Mouse (Mus musculus): ENCODE results near the gene Rnaseh2b. TPM values are rescaled to one million over a fixed set of nuclear protein-coding genes. Genes with fewer than 3 reads are reported as not detected.

Rnaseh2b gene
- 73.6 and 74.7 TPM in 2 replicates for polyA plus RNA-seq (2016; fragmentation: Nextera tagmentation; extraction: Ambion mirVana)

DNA sequence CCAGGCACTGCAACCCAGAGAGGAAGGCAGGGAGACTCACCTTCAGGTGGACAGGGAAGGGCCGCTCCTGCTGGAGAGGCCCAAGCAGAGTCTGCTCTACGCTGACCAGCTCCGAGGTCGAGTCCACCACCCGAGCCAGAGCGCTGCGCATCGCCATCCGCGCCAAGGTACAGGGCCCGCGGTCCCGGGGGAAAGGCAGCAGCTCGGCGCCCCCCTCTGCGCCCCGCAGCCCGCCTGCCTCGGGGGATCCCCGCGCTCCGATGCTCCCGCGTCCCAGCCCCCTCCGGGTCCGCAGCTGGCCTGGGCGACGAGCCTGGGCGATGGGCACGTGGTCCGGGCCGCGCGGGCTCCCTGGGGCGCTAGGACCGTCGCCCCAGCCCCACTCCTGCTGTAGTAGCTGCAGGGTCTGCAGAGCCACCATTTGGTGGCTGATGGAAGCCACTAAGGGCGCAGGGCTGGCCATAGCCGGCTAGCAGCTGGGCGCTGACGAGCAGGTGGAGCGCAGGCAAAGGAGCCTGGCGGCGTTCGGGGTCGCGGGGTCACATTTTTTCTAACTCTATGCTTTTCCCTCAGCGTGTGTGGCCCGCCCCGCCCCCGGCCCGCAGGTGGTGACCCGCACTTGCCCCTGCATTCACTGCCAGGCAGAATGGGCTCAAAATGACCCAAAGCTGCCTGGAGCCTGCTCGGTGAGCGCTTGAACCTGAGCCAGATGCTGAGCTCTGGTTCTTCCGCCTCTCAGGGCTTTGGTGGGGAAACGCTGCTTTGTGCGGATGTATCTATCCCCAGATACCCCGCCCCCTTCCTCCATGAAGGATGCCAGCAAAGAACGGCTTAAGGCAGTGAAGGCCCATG is at the start of gene Rnaseh2b, which contains the start of gene Dleu7:
Rnaseh2b (plus strand) TSS at position 102 of the 852 bp plus-strand sequence.
Dleu7 (minus strand) TSS at position 560 of the 852 bp plus-strand sequence.
- no peak for ATAC-seq
- Histone ChIP-seq H3K4me1 (peaks cover 10% of the 10 kb centered on the region), H3K9me3 (replicated peaks) (no peaks in the 10 kb centered on the region), H3K27me3 (replicated peaks) (peaks cover 27% of the 10 kb centered on the region), H3K36me3 (no peaks in the 10 kb centered on the region), H3K27ac (no peak within 1 kb of the TSS), H3K4me3 (peak within 1 kb of the TSS; percentile 47), H3K4me2 (peak within 1 kb of the TSS; percentile 72), H3K9ac (peak within 1 kb of the TSS; percentile 49; the same call in 1 of the 2 replicates)
- 2% methylated on average over 60 of the region's 60 CpGs for whole genome bisulfite sequencing (ENCODE audit: insufficient replicate concordance)

DNA sequence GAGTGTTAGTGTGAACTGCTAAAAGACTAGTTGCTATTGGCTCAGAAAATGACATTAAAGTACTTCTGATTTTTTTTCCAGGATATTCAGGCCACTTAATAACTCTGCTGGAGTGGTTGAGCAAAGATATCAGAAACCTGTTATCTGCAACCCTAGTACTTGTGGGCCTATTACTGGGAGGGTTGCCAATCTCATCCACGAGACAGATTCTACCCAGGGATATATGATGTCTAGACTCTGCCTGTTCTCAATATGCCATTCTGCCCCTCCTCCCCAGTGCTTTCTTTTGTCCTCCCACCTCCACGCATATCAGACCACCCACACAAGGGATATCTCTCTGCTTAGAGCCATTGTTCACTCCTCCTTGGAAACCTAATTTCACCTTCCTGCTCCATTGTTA is 48.9 kb upstream of the Rnaseh2b start:
- Histone ChIP-seq H3K4me1 (no peaks in the 10 kb centered on the region), H3K4me2 (no peak overlapping the region), H3K27ac (no peak overlapping the region), H3K9ac (no peak overlapping the region), H3K27me3 (replicated peaks) (no peaks in the 10 kb centered on the region), H3K36me3 (no peaks in the 10 kb centered on the region), H3K4me3 (no peak overlapping the region), H3K9me3 (replicated peaks) (no peaks in the 10 kb centered on the region)
- ATAC-seq = no peak
- 56% methylated on average over 2 of the region's 2 CpGs for WGBS (ENCODE audit: insufficient replicate concordance)

DNA sequence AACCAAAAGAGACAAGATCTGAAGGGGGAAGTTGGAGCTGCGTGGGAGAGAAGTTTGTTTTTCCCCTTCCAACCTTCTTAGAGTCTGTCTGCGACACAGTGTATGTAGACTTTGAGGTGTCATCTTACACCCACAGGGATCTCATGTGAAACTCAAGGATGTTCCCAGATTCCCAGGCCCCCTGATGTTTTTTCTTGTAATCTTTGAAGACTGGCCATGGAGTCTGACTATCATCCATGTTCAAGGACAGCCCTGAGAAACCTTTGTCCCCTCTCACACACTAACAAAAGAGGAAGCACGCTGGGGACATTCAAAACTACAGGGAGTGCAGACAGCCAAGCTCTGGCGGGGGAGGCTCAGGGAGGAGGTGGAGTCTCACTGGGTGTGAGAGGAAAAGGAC is 46.8 kb upstream of the Rnaseh2b start:
- no peaks in the 10 kb centered on the region for H3K4me1 ChIP-seq
- H3K9me3 ChIP-seq (replicated peaks) = no peaks in the 10 kb centered on the region
- no peak for ATAC-seq
- H3K4me2 ChIP-seq = no peak overlapping the region
- no peak overlapping the region for H3K4me3 ChIP-seq
- 14% methylated on average over 4 of the region's 4 CpGs for WGBS (ENCODE audit: insufficient replicate concordance)
- no peaks in the 10 kb centered on the region for H3K36me3 ChIP-seq
- H3K9ac ChIP-seq = no peak overlapping the region
- H3K27ac ChIP-seq = no peak overlapping the region
- no peaks in the 10 kb centered on the region for H3K27me3 ChIP-seq (replicated peaks)

DNA sequence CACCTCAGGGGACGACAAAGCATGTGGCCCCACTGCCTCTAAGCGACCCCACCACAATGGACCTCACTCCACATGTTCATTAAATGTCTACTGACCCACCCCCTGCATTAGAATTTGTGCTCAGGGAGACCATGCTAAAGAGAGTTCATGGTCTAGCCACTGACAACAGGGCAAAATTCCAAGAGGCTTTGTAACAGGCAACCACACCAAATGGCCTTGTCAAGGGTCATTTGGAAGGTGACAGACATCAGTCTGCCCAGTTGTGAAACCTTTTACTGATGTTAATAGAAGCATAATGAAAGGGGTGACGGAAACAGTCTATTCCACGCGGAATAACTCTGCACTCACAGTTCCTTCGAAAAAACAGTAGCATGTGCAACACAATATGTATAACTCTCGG is 44.0 kb upstream of the Rnaseh2b start:
- no peak overlapping the region for H3K9ac ChIP-seq
- no peak overlapping the region for H3K27ac ChIP-seq
- H3K27me3 ChIP-seq (replicated peaks) = no peaks in the 10 kb centered on the region
- 74% methylated on average over 7 of the region's 7 CpGs for WGBS (ENCODE audit: insufficient replicate concordance)
- ATAC-seq = no peak
- no peaks in the 10 kb centered on the region for H3K4me1 ChIP-seq
- no peak overlapping the region for H3K4me3 ChIP-seq
- no peaks in the 10 kb centered on the region for H3K36me3 ChIP-seq
- H3K9me3 ChIP-seq (replicated peaks) = no peaks in the 10 kb centered on the region
- no peak overlapping the region for H3K4me2 ChIP-seq

- ATAC-seq = no peak
- Histone ChIP-seq H3K9me3 (replicated peaks) (no peaks in the 10 kb centered on the region), H3K4me1 (no peaks in the 10 kb centered on the region), H3K27ac (no peak overlapping the region), H3K27me3 (replicated peaks) (no peaks in the 10 kb centered on the region), H3K9ac (no peak overlapping the region), H3K36me3 (no peaks in the 10 kb centered on the region), H3K4me3 (no peak overlapping the region), H3K4me2 (no peak overlapping the region)
- 72% methylated on average over 10 of the region's 10 CpGs for WGBS (ENCODE audit: insufficient replicate concordance)
These were observed 43.6 kb upstream of the Rnaseh2b start for GRCm38 (mm10) chr14:62248796-62249195.

DNA sequence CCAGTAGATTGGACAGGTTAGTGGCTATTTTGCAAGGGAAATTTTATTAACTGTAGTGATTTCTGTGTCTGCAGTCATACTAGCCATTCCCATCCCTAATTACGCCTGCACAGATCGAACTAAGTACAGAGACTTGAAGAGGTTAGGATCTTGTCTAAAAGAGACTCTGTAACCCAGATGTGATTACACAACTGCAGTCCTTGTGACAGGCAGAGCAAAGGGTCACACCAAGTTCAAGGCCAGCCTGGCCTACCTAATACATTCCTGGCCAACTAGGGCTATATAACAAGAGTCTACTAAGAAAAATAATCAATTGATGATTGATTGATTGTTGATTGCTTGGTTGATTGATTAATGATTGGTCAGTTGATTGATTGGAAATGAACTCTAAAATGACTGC is 43.1 kb upstream of the Rnaseh2b start:
- H3K9me3 ChIP-seq (replicated peaks) = no peaks in the 10 kb centered on the region
- no peak for ATAC-seq
- H3K4me1 ChIP-seq = peaks cover under 1% of the 10 kb centered on the region; the same call in 1 of the 2 replicates
- no peak overlapping the region for H3K27ac ChIP-seq
- H3K9ac ChIP-seq = no peak overlapping the region
- 77% methylated on average over 2 of the region's 2 CpGs for WGBS (ENCODE audit: insufficient replicate concordance)
- H3K4me2 ChIP-seq = no peak overlapping the region
- no peaks in the 10 kb centered on the region for H3K36me3 ChIP-seq
- no peak overlapping the region for H3K4me3 ChIP-seq
- H3K27me3 ChIP-seq (replicated peaks) = no peaks in the 10 kb centered on the region

DNA sequence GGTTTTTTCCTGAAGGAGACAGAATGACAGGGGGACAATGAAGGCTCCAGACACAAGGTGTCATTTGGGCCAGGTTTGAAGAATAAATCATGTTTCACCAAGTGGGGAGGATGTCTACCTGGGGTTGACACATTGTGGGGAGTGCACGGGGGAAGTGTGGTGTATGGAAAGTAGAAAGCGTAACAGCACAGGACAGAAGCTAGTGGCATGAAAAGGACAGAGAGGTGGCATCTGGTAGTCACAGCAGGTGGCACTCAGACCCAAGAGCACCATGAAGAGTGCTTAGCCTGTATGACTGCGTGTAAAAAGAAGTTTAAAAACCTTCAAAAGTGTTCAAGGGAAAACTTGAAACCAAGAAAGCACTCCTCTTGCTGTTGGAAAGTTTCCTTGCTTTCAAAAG is 42.3 kb upstream of the Rnaseh2b start:
- 68% methylated on average over 3 of the region's 3 CpGs for WGBS (ENCODE audit: insufficient replicate concordance)
- ATAC-seq = no peak
- Histone ChIP-seq H3K4me3 (no peak overlapping the region), H3K36me3 (no peaks in the 10 kb centered on the region), H3K27ac (no peak overlapping the region), H3K9me3 (replicated peaks) (no peaks in the 10 kb centered on the region), H3K27me3 (replicated peaks) (no peaks in the 10 kb centered on the region), H3K4me2 (no peak overlapping the region), H3K9ac (no peak overlapping the region), H3K4me1 (peaks cover 3% of the 10 kb centered on the region; the same call in 1 of the 2 replicates)

DNA sequence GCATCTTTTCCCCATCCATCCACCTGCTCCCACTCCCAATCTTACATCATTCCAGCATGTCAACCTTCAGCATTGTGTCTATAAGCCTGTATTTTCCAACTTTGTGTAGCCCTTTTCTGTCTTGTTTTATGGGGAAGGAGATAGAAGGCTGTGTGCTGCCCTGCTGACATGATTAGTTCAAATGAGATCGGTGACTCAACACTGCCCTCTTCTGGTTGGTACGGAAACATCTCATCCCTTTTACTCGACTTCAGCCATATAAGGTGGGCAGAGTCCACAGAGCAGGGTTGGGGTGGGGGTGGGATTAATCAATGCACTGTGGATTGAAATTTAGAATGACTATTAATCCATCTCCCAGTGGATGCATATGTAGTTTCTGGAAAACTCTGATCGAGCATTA is 40.4 kb upstream of the Rnaseh2b start:
- H3K9me3 ChIP-seq (replicated peaks) = no peaks in the 10 kb centered on the region
- no peak overlapping the region for H3K4me2 ChIP-seq
- 7% methylated on average over 4 of the region's 4 CpGs for WGBS (ENCODE audit: insufficient replicate concordance)
- no peaks in the 10 kb centered on the region for H3K27me3 ChIP-seq (replicated peaks)
- no peak overlapping the region for H3K4me3 ChIP-seq
- peaks cover 3% of the 10 kb centered on the region; the same call in 1 of the 2 replicates for H3K4me1 ChIP-seq
- H3K36me3 ChIP-seq = no peaks in the 10 kb centered on the region
- H3K9ac ChIP-seq = no peak overlapping the region
- no peak; the same call in 1 of the 2 replicates for ATAC-seq
- no peak overlapping the region for H3K27ac ChIP-seq

DNA sequence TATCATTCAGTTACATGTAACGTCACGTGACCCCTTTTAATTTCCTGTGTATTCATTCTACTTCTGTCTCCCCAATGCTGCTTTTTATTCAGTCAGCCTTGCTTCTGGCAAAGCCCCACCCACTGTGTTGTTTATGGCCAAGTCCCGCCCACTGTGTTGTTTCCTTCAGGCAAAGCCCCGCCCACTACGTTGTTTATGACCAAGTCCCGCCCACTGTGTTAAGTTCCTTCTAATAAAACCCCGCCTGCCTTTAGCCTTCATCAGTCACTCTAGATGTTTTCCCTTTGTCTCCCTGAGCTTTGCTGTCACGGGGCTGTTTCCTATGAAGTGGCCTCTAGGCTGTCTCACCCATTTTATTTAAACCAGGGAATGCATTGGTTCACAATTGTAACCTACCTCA is 38.0 kb upstream of the Rnaseh2b start:
- no peak overlapping the region for H3K9ac ChIP-seq
- WGBS (ENCODE audit: insufficient replicate concordance) = 49% methylated on average over 8 of the region's 8 CpGs
- peaks cover 19% of the 10 kb centered on the region; the same call in 1 of the 2 replicates for H3K4me1 ChIP-seq
- no peak overlapping the region for H3K4me2 ChIP-seq
- no peak overlapping the region for H3K27ac ChIP-seq
- H3K4me3 ChIP-seq = no peak overlapping the region
- no peaks in the 10 kb centered on the region for H3K9me3 ChIP-seq (replicated peaks)
- H3K27me3 ChIP-seq (replicated peaks) = no peaks in the 10 kb centered on the region
- no peak for ATAC-seq
- H3K36me3 ChIP-seq = no peaks in the 10 kb centered on the region

DNA sequence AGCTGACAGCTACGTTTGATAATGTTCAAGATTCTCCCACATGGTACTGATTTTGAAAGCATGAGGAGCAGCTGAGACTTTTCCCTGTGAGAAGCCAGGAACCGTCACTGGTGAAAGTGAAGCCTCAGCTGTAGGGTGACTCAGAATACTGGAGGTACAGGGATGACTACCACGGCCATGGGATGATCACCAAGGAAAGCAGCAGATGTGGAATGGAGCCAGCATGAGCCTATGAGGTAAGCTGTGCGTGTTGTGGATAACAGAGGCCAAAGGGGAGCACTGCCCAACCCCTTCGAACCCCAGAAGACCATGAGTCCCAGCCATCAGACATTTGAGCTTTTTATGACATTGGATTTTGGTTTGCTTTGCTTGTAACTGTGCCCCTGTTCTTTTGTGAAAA is 36.3 kb upstream of the Rnaseh2b start:
- Histone ChIP-seq H3K27me3 (replicated peaks) (no peaks in the 10 kb centered on the region), H3K4me3 (no peak overlapping the region), H3K9ac (no peak overlapping the region), H3K27ac (no peak overlapping the region), H3K9me3 (replicated peaks) (no peaks in the 10 kb centered on the region), H3K36me3 (no peaks in the 10 kb centered on the region), H3K4me2 (no peak overlapping the region), H3K4me1 (peaks cover 19% of the 10 kb centered on the region; the same call in 1 of the 2 replicates)
- ATAC-seq = no peak
- 64% methylated on average over 5 of the region's 5 CpGs for WGBS (ENCODE audit: insufficient replicate concordance)

GRCm38 (mm10) chr14:62258125-62258524 is 34.3 kb upstream of the Rnaseh2b start:
- H3K27me3 ChIP-seq (replicated peaks) = no peaks in the 10 kb centered on the region
- H3K4me1 ChIP-seq = peaks cover 19% of the 10 kb centered on the region; the same call in 1 of the 2 replicates
- H3K36me3 ChIP-seq = no peaks in the 10 kb centered on the region
- ATAC-seq = no peak
- no peak overlapping the region for H3K27ac ChIP-seq
- no peak overlapping the region for H3K4me2 ChIP-seq
- no peak overlapping the region for H3K9ac ChIP-seq
- 29% methylated on average over 6 of the region's 6 CpGs for WGBS (ENCODE audit: insufficient replicate concordance)
- H3K4me3 ChIP-seq = no peak overlapping the region
- no peaks in the 10 kb centered on the region for H3K9me3 ChIP-seq (replicated peaks)

GRCm38 (mm10) chr14:62258978-62259536 is 33.3 kb upstream of the Rnaseh2b start:
- H3K9me3 ChIP-seq (replicated peaks) = no peaks in the 10 kb centered on the region
- H3K27me3 ChIP-seq (replicated peaks) = no peaks in the 10 kb centered on the region
- no peak overlapping the region for H3K4me3 ChIP-seq
- no peak for ATAC-seq
- H3K27ac ChIP-seq = no peak overlapping the region
- no peak overlapping the region for H3K4me2 ChIP-seq
- H3K36me3 ChIP-seq = no peaks in the 10 kb centered on the region
- H3K9ac ChIP-seq = no peak overlapping the region
- peaks cover 19% of the 10 kb centered on the region; the same call in 1 of the 2 replicates for H3K4me1 ChIP-seq
- 53% methylated on average over 10 of the region's 10 CpGs for WGBS (ENCODE audit: insufficient replicate concordance)
